Mouse (Mus musculus) heart, adult 18-20 months (tissue): ENCODE measurements around the gene March8. TPM values are rescaled to one million over a fixed set of nuclear protein-coding genes. Genes with fewer than 3 reads are reported as not detected.
"Not testable (repeated sequence)": the region's sequence is repeated elsewhere in the genome, so short reads cannot be mapped to it uniquely, and the experiment has no call there.

ENCODE experiments used
- DNase-seq, 2 experiments: peaks; one replicate each; pipeline ENCODE4 v3.0.0; 2021 to 2022; ENCODE audit warnings: mixed read lengths in 1 of 2
- long read RNA-seq, 2 experiments: library from polyadenylated mRNA; stranded (forward); transcript quantifications; one replicate each; pipeline ENCODE4 v2.0.0; 2021
- total RNA-seq, 2 experiments: library from RNA; stranded (reverse); gene quantifications; 2 replicates each; pipeline ENCODE4 v1.2.3; 2021

The March8 gene
- 10 to 100 TPM; 43.5 to 44.2 TPM for total RNA-seq
- long read RNA-seq, experiment 1, full-length matches to known transcripts, result 9 of 15 reads
- long read RNA-seq, experiment 1, partial matches to known transcripts, result 1 of 15 reads
- long read RNA-seq, experiment 1, other reads (novel, unspliced or antisense), result 5 of 15 reads
- long read RNA-seq, experiment 2, full-length matches to known transcripts, result 3 of 8 reads
- long read RNA-seq, experiment 2, partial matches to known transcripts, result 1 of 8 reads
- long read RNA-seq, experiment 2, other reads (novel, unspliced or antisense), result 4 of 8 reads

- peak; percentile 90 to 95 for DNase-seq
Measured at GRCm38 (mm10) chr6:116337835-116338501, at the start of gene March8. TSS of gene March8 (plus strand) at chr6:116338024.

- no peak for DNase-seq
Measured at GRCm38 (mm10) chr6:116311411-116311810, 26.4 kb upstream of the March8 start.

- DNase-seq, result peak; percentile 12 to 19
Measured at GRCm38 (mm10) chr6:116319259-116319658, 18.6 kb upstream of the March8 start.

- DNase-seq, result no peak
Measured at GRCm38 (mm10) chr6:116326641-116327040, 11.2 kb upstream of the March8 start.

- no peak for DNase-seq
Measured at GRCm38 (mm10) chr6:116331396-116331795, 6.4 kb upstream of the March8 start.

- DNase-seq, result no peak
Measured at GRCm38 (mm10) chr6:116337466-116337834, 374 bp upstream of the March8 start.

- no peak for DNase-seq
Measured at GRCm38 (mm10) chr6:116338520-116338919, 696 bp downstream of the March8 start.

GRCm38 (mm10) chr6:116339088-116339487 lies 1.3 kb downstream of the March8 start:
- no peak for DNase-seq

- DNase-seq, result no peak
Measured at GRCm38 (mm10) chr6:116340521-116340920, 2.7 kb downstream of the March8 start.

- DNase-seq, result no peak
Measured at GRCm38 (mm10) chr6:116347953-116348352, 10.1 kb downstream of the March8 start.

GRCm38 (mm10) chr6:116349997-116350396 lies 12.2 kb downstream of the March8 start:
- DNase-seq, result no peak

- DNase-seq, result no peak
Measured at GRCm38 (mm10) chr6:116350643-116351042, 12.8 kb downstream of the March8 start.

- no peak for DNase-seq
Measured at GRCm38 (mm10) chr6:116351534-116351933, 13.7 kb downstream of the March8 start.

GRCm38 (mm10) chr6:116353428-116353827 lies 15.6 kb downstream of the March8 start:
- DNase-seq, result no peak

GRCm38 (mm10) chr6:116356311-116356947 lies 18.6 kb downstream of the March8 start:
- DNase-seq, result not testable (repeated sequence)

- no peak for DNase-seq
Measured at GRCm38 (mm10) chr6:116356948-116357325, 19.1 kb downstream of the March8 start.

- no peak for DNase-seq
Measured at GRCm38 (mm10) chr6:116358056-116358455, 20.2 kb downstream of the March8 start.

- DNase-seq, result no peak
Measured at GRCm38 (mm10) chr6:116359256-116359655, 21.4 kb downstream of the March8 start.

GRCm38 (mm10) chr6:116361463-116361862 lies 23.6 kb downstream of the March8 start:
- no peak for DNase-seq

- DNase-seq, result no peak
Measured at GRCm38 (mm10) chr6:116361993-116362392, 24.2 kb downstream of the March8 start.

- no peak for DNase-seq
Measured at GRCm38 (mm10) chr6:116367971-116368370, 30.1 kb downstream of the March8 start.

- no peak for DNase-seq
Measured at GRCm38 (mm10) chr6:116369811-116370210, 32.0 kb downstream of the March8 start.

- no peak for DNase-seq
Measured at GRCm38 (mm10) chr6:116370216-116370976, 32.6 kb downstream of the March8 start.
